Mouse (Mus musculus) heart, postnatal 36 days (tissue): ENCODE results near the gene Maged2. TPM values are rescaled to one million over a fixed set of nuclear protein-coding genes. Genes with fewer than 3 reads are reported as not detected.
"Not testable (repeated sequence)": the region's sequence is repeated elsewhere in the genome, so short reads cannot be mapped to it uniquely, and the experiment has no call there.

Source experiments
- DNase-seq, 2 experiments: peaks; one replicate each; pipeline ENCODE4 v3.0.0; 2021 to 2022
- intact Hi-C: fragments of 180-260 bp; cut with DNase I; formaldehyde crosslinking; loops from one replicate; pipeline ENCODE4 v1.15.1; 2025
- total RNA-seq, 2 experiments: library from RNA; stranded (reverse); gene quantifications; 2 replicates each; pipeline ENCODE4 v1.2.3; 2021

The Maged2 gene
- 10 to 100 TPM; 23.4 to 30.2 TPM for total RNA-seq

GRCm38 (mm10) chrX:150814139-150814469 lies at the start of gene Maged2:
Gene Maged2 (minus strand): TSS chrX:150814345.
- intact Hi-C loops, result loop anchor here (5.0 to 10.0 kb wide), 2 partner anchors 143 to 271 kb away; no protein-coding TSS in a partner anchor
- DNase-seq, result no peak

GRCm38 (mm10) chrX:150848230-150848629 lies 34.1 kb upstream of the Maged2 start:
- intact Hi-C loops, result no loop called here
- DNase-seq, result no peak

- DNase-seq, intact Hi-C loops: not testable (repeated sequence)
Measured at GRCm38 (mm10) chrX:150845480-150846205, 31.5 kb upstream of the Maged2 start.

GRCm38 (mm10) chrX:150843257-150843656 lies 29.1 kb upstream of the Maged2 start:
- intact Hi-C loops, DNase-seq: not testable (repeated sequence)

GRCm38 (mm10) chrX:150830297-150830696 lies 16.2 kb upstream of the Maged2 start:
- intact Hi-C loops, result no loop called here
- no peak for DNase-seq

GRCm38 (mm10) chrX:150817278-150817677 lies 3.1 kb upstream of the Maged2 start:
- intact Hi-C loops, result loop anchor here (10.0 kb wide), 1 partner anchor 268 kb away; no protein-coding TSS in a partner anchor
- DNase-seq, result no peak

GRCm38 (mm10) chrX:150815601-150816000 lies 1.5 kb upstream of the Maged2 start:
- intact Hi-C loops, result loop anchor here (10.0 kb wide), 1 partner anchor 269 kb away; no protein-coding TSS in a partner anchor
- no peak for DNase-seq

- DNase-seq, result peak; percentile 37 to 38
- intact Hi-C loops, result loop anchor here (5.0 to 10.0 kb wide), 2 partner anchors 144 to 271 kb away; no protein-coding TSS in a partner anchor
Measured at GRCm38 (mm10) chrX:150813464-150814138, 544 bp downstream of the Maged2 start.

- intact Hi-C loops, result loop anchor here (5.0 to 10.0 kb wide), 2 partner anchors 144 to 272 kb away; no protein-coding TSS in a partner anchor
Measured at GRCm38 (mm10) chrX:150812787-150813298, 1.3 kb downstream of the Maged2 start.

GRCm38 (mm10) chrX:150800987-150801386 lies 13.2 kb downstream of the Maged2 start:
- intact Hi-C loops, result loop anchor here (2.0 kb wide), 1 partner anchor 40 kb away; no protein-coding TSS in a partner anchor
- not testable (repeated sequence) for DNase-seq

More at GRCm38 (mm10) chrX:150812787-150813298, 1.3 kb downstream of the Maged2 start:
- DNase-seq, result peak; percentile 77 to 79

- DNase-seq, intact Hi-C loops: not testable (repeated sequence)
Measured at GRCm38 (mm10) chrX:150798493-150799177, 15.5 kb downstream of the Maged2 start.

Other genes starting within 250 kb of the Maged2 start
- 10 to 100 TPM in 1 of 2 experiments, 1 to 10 TPM in 1; 9.7 to 10.4 TPM for gene Pfkfb1, start 226.1 kb downstream of the Maged2 start, total RNA-seq
- gene Apex2, start 224.5 kb downstream of the Maged2 start, total RNA-seq, result 10 to 100 TPM in 1 of 2 experiments, 1 to 10 TPM in 1; 8.0 to 10.6 TPM
- gene Tro, start 156.8 kb downstream of the Maged2 start, total RNA-seq, result 1 to 10 TPM; 1.1 to 1.2 TPM
- 10 to 100 TPM; 32.8 to 37.2 TPM for gene Gnl3l, start 203.0 kb upstream of the Maged2 start, total RNA-seq
- 10 to 100 TPM in 1 of 2 experiments, 1 to 10 TPM in 1; 6.9 to 11.0 TPM for gene Fgd1, start 231.8 kb upstream of the Maged2 start, total RNA-seq